Mouse (Mus musculus) myocyte (in vitro differentiated cells): Measurements from ENCODE around the gene Mybpc1.

Experiments
- E2F4 ChIP-seq: IDR thresholded peaks from one replicate; pipeline ENCODE4 v1.6.1; 2011; ENCODE audit warnings: mild to moderate bottlenecking, control low read depth, moderate library complexity; ENCODE audit not compliant: insufficient read depth
- MAX ChIP-seq: IDR thresholded peaks from one replicate; pipeline ENCODE4 v1.6.1; 2011; ENCODE audit warnings: low read depth, mild to moderate bottlenecking, control low read depth
- MYOD1 ChIP-seq, 3 experiments: IDR thresholded peaks; one replicate each; pipeline ENCODE4 v1.6.1; 2011; ENCODE audit warnings: control low read depth in 2 of 3, low read depth in 2 of 3, mild to moderate bottlenecking in 2 of 3, moderate library complexity in 1 of 3; ENCODE audit not compliant: insufficient read length in 2 of 3, control insufficient read depth in 1 of 3
- POLR2A ChIP-seq: IDR thresholded peaks from one replicate; pipeline ENCODE4 v1.6.1; 2011; ENCODE audit warnings: low read depth, mild to moderate bottlenecking, control low read depth, moderate library complexity; ENCODE audit not compliant: insufficient read length
- POLR2AphosphoS2 ChIP-seq: IDR thresholded peaks from one replicate; pipeline ENCODE4 v1.6.1; 2011; ENCODE audit warnings: low read depth, control low read depth; ENCODE audit not compliant: insufficient read length
- TCF3 ChIP-seq: IDR thresholded peaks from one replicate; pipeline ENCODE4 v1.6.1; 2011; ENCODE audit warnings: low read depth, control low read depth; ENCODE audit not compliant: insufficient read length
- USF1 ChIP-seq: IDR thresholded peaks from one replicate; pipeline ENCODE4 v1.6.1; 2011; ENCODE audit warnings: low read depth, mild to moderate bottlenecking, control low read depth, moderate library complexity

- TF ChIP-seq MYOD1 (IDR thresholded peaks at IDR 0.05; ENCODE audit: control insufficient read depth in 1 of 3, insufficient read length in 2 of 3, low read depth in 2 of 3) (no peak), POLR2A (no peak), USF1 (no peak), POLR2AphosphoS2 (no peak), E2F4 (no peak), MAX (no peak), TCF3 (no peak)
Measured at GRCm38 (mm10) chr10:88552738-88553137, 52.2 kb downstream of the Mybpc1 start.
